Mouse (Mus musculus) erythroblast, embryonic 14.5 days (primary cell): ENCODE measurements around the gene Otos. TPM values are rescaled to one million over a fixed set of nuclear protein-coding genes. Genes with fewer than 3 reads are reported as not detected.

ENCODE experiments used
- H3K27me3 ChIP-seq: 2 replicates; pipeline ENCODE4 v1.6.1; 2012; ENCODE audit warnings: inconsistent platforms; ENCODE audit not compliant: control insufficient read depth
- H3K36me3 ChIP-seq: 2 replicates; pipeline ENCODE4 v1.6.1; 2012; ENCODE audit warnings: mild to moderate bottlenecking, inconsistent platforms; ENCODE audit not compliant: control insufficient read depth
- H3K4me1 ChIP-seq: 2 replicates; pipeline ENCODE4 v1.6.1; 2012; ENCODE audit warnings: inconsistent platforms; ENCODE audit not compliant: control insufficient read depth
- H3K4me3 ChIP-seq: replicated peaks from 2 replicates; pipeline ENCODE3; 2012; ENCODE audit warnings: moderate library complexity, mild to moderate bottlenecking, inconsistent platforms
- H3K9me3 ChIP-seq: 2 replicates; pipeline ENCODE4 v1.6.1; 2012; ENCODE audit warnings: low read length, inconsistent platforms, mixed read lengths; ENCODE audit not compliant: control insufficient read depth
- GATA1 ChIP-seq: IDR thresholded peaks from 2 replicates; pipeline ENCODE4 v1.6.1; 2012; ENCODE audit warnings: low read length, inconsistent platforms, mixed read lengths
- TAL1 ChIP-seq: IDR thresholded peaks from 3 replicates; pipeline ENCODE4 v1.6.1; 2012; ENCODE audit warnings: low read length, inconsistent platforms, mixed read lengths
- polyA plus RNA-seq: library from polyadenylated mRNA; stranded (reverse); fragments of >175 nt; gene quantifications from 2 replicates; pipeline ENCODE4 v1.2.3, GENCODE M21; 2012

The Otos gene
- polyA plus RNA-seq, 1 experiment: 0.07 TPM

- TF ChIP-seq TAL1 (no peak), GATA1 (no peak)
- Histone ChIP-seq H3K4me3 (no peak overlapping the region), H3K27me3 (no peaks in the 10 kb centered on the region), H3K4me1 (no peaks in the 10 kb centered on the region), H3K36me3 (no peaks in the 10 kb centered on the region), H3K9me3 (no peaks in the 10 kb centered on the region)
These were observed 27.5 kb upstream of the Otos start for GRCm38 (mm10) chr1:92675932-92676675.

- Histone ChIP-seq H3K27me3 (no peaks in the 10 kb centered on the region), H3K36me3 (no peaks in the 10 kb centered on the region), H3K9me3 (no peaks in the 10 kb centered on the region), H3K4me1 (no peaks in the 10 kb centered on the region), H3K4me3 (no peak overlapping the region)
- TF ChIP-seq GATA1 (no peak), TAL1 (no peak)
These were observed 24.7 kb upstream of the Otos start for GRCm38 (mm10) chr1:92673258-92673782.

- Histone ChIP-seq H3K9me3 (no peaks in the 10 kb centered on the region), H3K4me1 (no peaks in the 10 kb centered on the region), H3K4me3 (no peak overlapping the region), H3K27me3 (no peaks in the 10 kb centered on the region), H3K36me3 (no peaks in the 10 kb centered on the region)
- no peak for TF ChIP-seq GATA1
- TF ChIP-seq TAL1: no peak
These were observed 22.7 kb upstream of the Otos start for GRCm38 (mm10) chr1:92671326-92671725.

GRCm38 (mm10) chr1:92669430-92669829 lies 20.8 kb upstream of the Otos start:
- Histone ChIP-seq H3K4me3 (no peak overlapping the region), H3K9me3 (no peaks in the 10 kb centered on the region), H3K27me3 (no peaks in the 10 kb centered on the region), H3K4me1 (no peaks in the 10 kb centered on the region), H3K36me3 (no peaks in the 10 kb centered on the region)
- no peak for TF ChIP-seq TAL1
- TF ChIP-seq GATA1: no peak

GRCm38 (mm10) chr1:92667106-92667505 lies 18.5 kb upstream of the Otos start:
- H3K27me3 ChIP-seq: no peaks in the 10 kb centered on the region
- TF ChIP-seq GATA1: no peak
- no peak for TF ChIP-seq TAL1
- no peaks in the 10 kb centered on the region for H3K4me1 ChIP-seq
- H3K36me3 ChIP-seq: no peaks in the 10 kb centered on the region
- no peak overlapping the region for H3K4me3 ChIP-seq
- no peaks in the 10 kb centered on the region for H3K9me3 ChIP-seq

- Histone ChIP-seq H3K9me3 (no peaks in the 10 kb centered on the region), H3K4me3 (no peak overlapping the region), H3K36me3 (no peaks in the 10 kb centered on the region), H3K27me3 (no peaks in the 10 kb centered on the region), H3K4me1 (no peaks in the 10 kb centered on the region)
- TF ChIP-seq TAL1 (no peak), GATA1 (no peak)
These were observed 10.8 kb upstream of the Otos start for GRCm38 (mm10) chr1:92659392-92659791.

GRCm38 (mm10) chr1:92657025-92657820 lies 8.6 kb upstream of the Otos start:
- no peaks in the 10 kb centered on the region for H3K9me3 ChIP-seq
- TF ChIP-seq TAL1 (no peak), GATA1 (no peak)
- H3K27me3 ChIP-seq: no peaks in the 10 kb centered on the region
- no peaks in the 10 kb centered on the region for H3K36me3 ChIP-seq
- no peaks in the 10 kb centered on the region for H3K4me1 ChIP-seq
- H3K4me3 ChIP-seq: no peak overlapping the region

GRCm38 (mm10) chr1:92654676-92655075 lies 6.0 kb upstream of the Otos start:
- Histone ChIP-seq H3K27me3 (no peaks in the 10 kb centered on the region), H3K4me3 (no peak overlapping the region), H3K4me1 (no peaks in the 10 kb centered on the region), H3K9me3 (no peaks in the 10 kb centered on the region), H3K36me3 (no peaks in the 10 kb centered on the region)
- TF ChIP-seq TAL1 (no peak), GATA1 (no peak)

- TF ChIP-seq GATA1: no peak
- TF ChIP-seq TAL1: no peak
- Histone ChIP-seq H3K9me3 (no peaks in the 10 kb centered on the region), H3K27me3 (no peaks in the 10 kb centered on the region)
These were observed 4.5 kb upstream of the Otos start for GRCm38 (mm10) chr1:92653179-92653578.

More at GRCm38 (mm10) chr1:92653179-92653578, 4.5 kb upstream of the Otos start:
- Histone ChIP-seq H3K36me3 (no peaks in the 10 kb centered on the region), H3K4me1 (peaks cover 2% of the 10 kb centered on the region; the same call in 1 of the 2 replicates), H3K4me3 (no peak overlapping the region)
